Mouse (Mus musculus) stomach, postnatal 0 days (tissue): ENCODE results near the gene Nprl3. TPM values are rescaled to one million over a fixed set of nuclear protein-coding genes. Genes with fewer than 3 reads are reported as not detected.
"Not testable (repeated sequence)": the region's sequence is repeated elsewhere in the genome, so short reads cannot be mapped to it uniquely, and the experiment has no call there.

Source experiments
- ATAC-seq: fragments of 200-750 bp; cut with Nextera tagmentation; 2 replicates; pipeline ENCODE4 v1.8.0; 2017; ENCODE audit not compliant: low FRiP score, low TSS enrichment
- DNase-seq: peaks from one replicate; pipeline ENCODE4 v3.0.0-alpha.2; 2016; ENCODE audit warnings: low spot score
- H3K27ac ChIP-seq: fragments of 300-500 bp; sonication (generic); replicated peaks from 2 replicates; pipeline ENCODE4 v1.5.1; 2014; ENCODE audit warnings: mild to moderate bottlenecking, control low read depth
- H3K27me3 ChIP-seq: fragments of 300-500 bp; sonication (generic); 2 replicates; pipeline ENCODE4 v1.6.1; 2014; ENCODE audit warnings: low read length; ENCODE audit not compliant: control insufficient read depth, insufficient read depth
- H3K36me3 ChIP-seq: fragments of 300-500 bp; sonication (generic); 2 replicates; pipeline ENCODE4 v1.6.1; 2014; ENCODE audit warnings: low read length, mixed read lengths; ENCODE audit not compliant: control insufficient read depth, insufficient read depth
- H3K4me1 ChIP-seq: fragments of 300-500 bp; sonication (generic); replicated peaks from 2 replicates; pipeline ENCODE4 v1.6.1; 2014; ENCODE audit warnings: antibody characterized with exemption; ENCODE audit not compliant: control insufficient read depth, insufficient read depth
- H3K4me2 ChIP-seq: fragments of 300-500 bp; sonication (generic); replicated peaks from 2 replicates; pipeline ENCODE4 v1.6.1; 2014; ENCODE audit warnings: low read depth, mild to moderate bottlenecking, control low read depth, moderate library complexity
- H3K4me3 ChIP-seq: fragments of 300-500 bp; sonication (generic); 2 replicates; pipeline ENCODE4 v1.5.1; 2014; ENCODE audit warnings: low read depth, low read length, control low read depth
- H3K9ac ChIP-seq: fragments of 300-500 bp; sonication (generic); 2 replicates; pipeline ENCODE4 v1.6.1; 2014; ENCODE audit warnings: mild to moderate bottlenecking, low read length, control low read depth, mixed read lengths
- H3K9me3 ChIP-seq: fragments of 300-500 bp; sonication (generic); 2 replicates; pipeline ENCODE4 v1.6.1; 2016; ENCODE audit warnings: low read length; ENCODE audit not compliant: control insufficient read depth
- CTCF ChIP-seq: IDR thresholded peaks from 2 replicates; pipeline ENCODE4 v1.5.1; 2016; ENCODE audit warnings: antibody characterized with exemption, low read depth, mild to moderate bottlenecking, moderate library complexity
- EP300 ChIP-seq: optimal IDR thresholded peaks from 2 replicates; pipeline ENCODE3; 2016; ENCODE audit warnings: antibody characterized with exemption
- WGBS: fragments of 180-500 bp; shearing (Covaris S2); extraction: QIAGEN DNeasy Blood & Tissue Kit; methylation state at CpG from one replicate; pipeline ENCODE4 v1.1.7; 2014; 5-methylcytosine and 5-hydroxymethylcytosine counted together
- polyA plus RNA-seq: library from polyadenylated mRNA; unstranded; fragments of >200 nt; fragmentation: Nextera tagmentation; extraction: Ambion mirVana; gene quantifications from 2 replicates; pipeline ENCODE4 v1.2.1, GENCODE M21; 2015

Gene Nprl3
- polyA plus RNA-seq, 1 experiment from 2014 or later, result 28.2 TPM

DNA sequence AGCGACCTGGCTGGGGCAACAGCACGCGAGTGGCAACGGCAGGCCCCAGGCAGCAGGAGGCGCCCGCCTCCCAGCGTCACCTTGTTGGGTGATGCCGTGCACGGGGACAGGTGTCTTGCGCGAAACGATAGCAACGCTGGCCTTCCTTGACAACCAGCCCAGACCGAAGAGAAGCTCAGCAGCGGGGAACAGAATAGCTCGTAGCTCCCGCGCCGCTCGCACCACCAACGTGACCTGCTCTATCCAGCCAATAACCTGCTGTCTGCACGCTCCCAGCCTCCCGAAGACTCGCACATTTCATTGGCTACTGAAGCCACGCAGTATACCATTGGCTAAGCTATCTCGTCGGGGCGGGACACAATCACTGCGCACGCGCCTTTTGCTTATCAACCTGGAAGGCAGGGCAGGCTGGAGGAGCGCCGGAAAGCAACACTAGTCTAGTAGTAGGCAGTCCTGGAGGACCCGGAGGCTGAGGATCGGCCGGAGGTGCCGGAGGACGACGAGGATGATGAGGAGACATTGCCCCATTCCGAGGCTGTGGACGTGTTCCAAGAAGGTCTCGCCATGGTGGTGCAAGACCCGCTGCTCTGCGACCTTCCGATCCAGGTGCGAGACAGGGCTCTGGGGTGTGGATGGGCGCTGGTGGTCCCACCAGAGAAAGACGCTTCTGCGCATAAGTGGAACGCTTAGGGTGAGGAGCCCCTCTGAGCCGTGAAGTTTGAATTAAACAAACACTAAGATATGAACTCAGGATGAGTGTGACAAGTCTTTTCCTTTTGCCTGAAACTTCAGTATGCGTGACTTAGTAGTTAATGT lies 62.2 kb downstream of the Nprl3 start, which contains the start of gene Snrnp25:
Snrnp25 (plus strand) TSS at position 358 of the 816 bp plus-strand sequence.
- DNase-seq (peak; percentile 97), ATAC-seq (peak; percentile 100)
- TF ChIP-seq CTCF (peak; percentile 70), EP300 (no peak)
- H3K9ac ChIP-seq, result peak within 1 kb of the TSS; percentile 71
- H3K4me1 ChIP-seq, result 0 out of 2 replicates have a peak, but pooled peaks cover 2% of the 10 kb centered on the region
- no peaks in the 10 kb centered on the region for H3K9me3 ChIP-seq
- H3K4me2 ChIP-seq, result peak within 1 kb of the TSS; percentile 85
- under 1% methylated on average over 52 of the region's 52 CpGs for WGBS
- H3K27ac ChIP-seq, result no peak within 1 kb of the TSS
- peak within 1 kb of the TSS; percentile 57 for H3K4me3 ChIP-seq
- H3K36me3 ChIP-seq, result peaks cover 1% of the 10 kb centered on the region; the same call in 1 of the 2 replicates
- no peaks in the 10 kb centered on the region for H3K27me3 ChIP-seq

DNA sequence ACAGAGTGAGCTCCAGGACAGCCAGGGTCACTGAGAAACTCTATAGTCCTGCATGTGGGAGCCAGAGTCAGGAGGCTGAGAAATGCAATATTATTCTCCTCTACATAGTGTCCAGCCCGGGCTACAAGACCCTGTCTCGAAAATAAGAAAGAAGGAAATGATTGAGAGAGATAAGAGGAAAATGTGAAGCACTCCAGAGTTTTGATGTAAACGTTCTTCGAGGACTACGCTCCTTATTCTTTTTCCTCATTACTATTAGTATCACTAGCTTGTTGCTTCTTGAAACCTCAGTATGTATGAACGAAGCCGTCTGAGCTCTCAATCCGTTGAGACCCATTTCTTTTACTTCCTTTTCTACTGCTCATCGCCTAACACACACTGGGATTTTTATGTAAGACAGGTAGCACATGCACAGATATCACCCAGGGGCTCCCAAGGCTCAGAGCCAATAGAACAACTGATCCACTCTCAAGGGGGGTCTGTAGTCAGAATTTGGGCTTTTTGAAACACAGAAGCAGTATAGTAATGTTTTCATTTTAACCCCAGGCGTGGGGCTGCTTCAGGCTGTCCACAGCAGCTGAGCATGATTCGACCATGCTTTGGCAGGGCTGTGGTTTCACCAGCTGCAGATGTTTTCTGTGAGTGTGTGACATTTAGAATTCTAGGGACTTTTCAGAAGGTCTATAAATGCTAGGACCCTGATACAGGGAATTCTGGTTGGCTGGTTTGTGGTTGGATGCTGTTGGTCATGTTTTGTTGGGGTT lies 65.4 kb downstream of the Nprl3 start:
- H3K4me2 ChIP-seq, result no peak overlapping the region
- no peak for DNase-seq
- no peaks in the 10 kb centered on the region for H3K36me3 ChIP-seq
- no peak for ATAC-seq
- no peaks in the 10 kb centered on the region for H3K27me3 ChIP-seq
- H3K9ac ChIP-seq, result no peak overlapping the region
- H3K9me3 ChIP-seq, result no peaks in the 10 kb centered on the region
- TF ChIP-seq CTCF (no peak), EP300 (no peak)
- no peak overlapping the region for H3K27ac ChIP-seq
- whole genome bisulfite sequencing, result 71% methylated on average over 11 of the region's 11 CpGs
- 0 out of 2 replicates have a peak, but pooled peaks cover 2% of the 10 kb centered on the region for H3K4me1 ChIP-seq
- H3K4me3 ChIP-seq, result no peak overlapping the region

DNA sequence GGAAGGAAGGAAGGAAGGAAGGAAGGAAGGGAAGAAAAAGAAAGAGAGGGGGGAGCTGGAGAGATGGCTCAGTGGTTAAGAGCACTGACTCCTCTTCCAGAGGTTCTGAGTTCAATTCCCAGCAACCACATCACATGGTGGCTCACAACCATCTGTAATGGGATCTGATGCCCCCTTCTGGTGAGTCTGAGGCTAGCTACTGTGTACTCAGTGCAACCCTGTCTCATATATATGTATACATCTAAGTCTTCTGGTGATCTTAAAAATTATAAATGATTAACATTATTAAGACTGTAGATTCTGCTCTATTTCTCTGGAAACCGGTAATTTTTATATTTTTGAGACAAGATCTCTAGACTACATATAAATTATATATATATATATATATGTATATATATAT lies 66.5 kb downstream of the Nprl3 start:
- WGBS, result 44% methylated on average over 1 of the region's 1 CpGs

GRCm38 (mm10) chr11:32200075-32200601 lies 67.4 kb downstream of the Nprl3 start, which contains the start of gene Il9r:
Gene Il9r (minus strand): TSS chr11:32200279.
- Histone ChIP-seq H3K4me1 (no peaks in the 10 kb centered on the region), H3K27me3 (no peaks in the 10 kb centered on the region), H3K9me3 (no peaks in the 10 kb centered on the region), H3K36me3 (no peaks in the 10 kb centered on the region), H3K27ac (no peak within 1 kb of the TSS), H3K9ac (no peak within 1 kb of the TSS), H3K4me2 (no peak within 1 kb of the TSS), H3K4me3 (no peak within 1 kb of the TSS)
- no peak for TF ChIP-seq EP300
- TF ChIP-seq CTCF, result no peak
- no peak for ATAC-seq
- no peak for DNase-seq
- 63% methylated on average over 10 of the region's 10 CpGs for WGBS

More for the DNA sequence above, 66.5 kb downstream of the Nprl3 start:
- DNase-seq, H3K9me3 ChIP-seq, H3K27me3 ChIP-seq, H3K4me3 ChIP-seq, H3K4me2 ChIP-seq, H3K27ac ChIP-seq, ATAC-seq, H3K9ac ChIP-seq, H3K36me3 ChIP-seq, H3K4me1 ChIP-seq: not testable (repeated sequence)
- TF ChIP-seq CTCF, result peak; percentile 44

GRCm38 (mm10) chr11:32199230-32199629 lies 68.3 kb downstream of the Nprl3 start:
- H3K36me3 ChIP-seq, result no peaks in the 10 kb centered on the region
- WGBS, result 49% methylated on average over 6 of the region's 6 CpGs

More at GRCm38 (mm10) chr11:32199230-32199629, 68.3 kb downstream of the Nprl3 start:
- Histone ChIP-seq H3K4me2 (no peak overlapping the region), H3K4me3 (no peak overlapping the region), H3K9ac (no peak overlapping the region), H3K9me3 (no peaks in the 10 kb centered on the region), H3K27me3 (no peaks in the 10 kb centered on the region), H3K27ac (no peak overlapping the region), H3K4me1 (no peaks in the 10 kb centered on the region)
- DNase-seq (no peak), ATAC-seq (no peak)
- TF ChIP-seq CTCF (no peak), EP300 (no peak)
